Mouse (Mus musculus) MEL (cell line): ENCODE measurements around the gene Lrrc7. TPM values are rescaled to one million over a fixed set of nuclear protein-coding genes. Genes with fewer than 3 reads are reported as not detected.

Experiments used
- DNase-seq: peaks from one replicate; pipeline ENCODE4 v3.0.0; 2011; ENCODE audit warnings: low read depth, low spot score
- H3K27ac ChIP-seq: 2 replicates; pipeline ENCODE4 v1.5.1; 2012; ENCODE audit warnings: low read depth, mild to moderate bottlenecking, control low read depth, low read length, moderate library complexity; ENCODE audit not compliant: control insufficient read depth
- H3K27me3 ChIP-seq, 2 experiments: fragments of 150-350 bp in 1 of 2; sonication (generic) in 1 of 2; 2 replicates each; pipeline ENCODE4 v1.6.1; 2012; ENCODE audit warnings: low read length in 2 of 2, mild to moderate bottlenecking in 2 of 2, improper control_type of control experiment in 1 of 2, moderate library complexity in 1 of 2; ENCODE audit not compliant: insufficient read depth in 2 of 2, control insufficient read depth in 1 of 2
- H3K36me3 ChIP-seq, 2 experiments: 2 replicates each; pipeline ENCODE4 v1.6.1; 2012 to 2014; ENCODE audit warnings: low read length in 2 of 2, improper control_type of control experiment in 1 of 2, inconsistent platforms in 1 of 2, mild to moderate bottlenecking in 1 of 2; ENCODE audit not compliant: insufficient read depth in 2 of 2, control insufficient read depth in 1 of 2
- H3K4me1 ChIP-seq, 2 experiments: fragments of 150-350 bp in 1 of 2; sonication (generic) in 1 of 2; 2 replicates each; pipeline ENCODE4 v1.6.1; 2012; ENCODE audit warnings: low read length in 2 of 2, improper control_type of control experiment in 1 of 2, mild to moderate bottlenecking in 1 of 2; ENCODE audit not compliant: insufficient read depth in 2 of 2, control insufficient read depth in 1 of 2
- H3K4me3 ChIP-seq, 2 experiments: fragments of 150-350 bp in 1 of 2; sonication (generic) in 1 of 2; 2 replicates each; pipeline ENCODE4 v1.5.1; 2012; ENCODE audit warnings: low read depth in 2 of 2, low read length in 2 of 2, mild to moderate bottlenecking in 2 of 2, moderate library complexity in 2 of 2, control low read depth in 1 of 2, improper control_type of control experiment in 1 of 2; ENCODE audit not compliant: control insufficient read depth in 1 of 2, insufficient read depth in 1 of 2
- H3K79me2 ChIP-seq: 2 replicates; pipeline ENCODE4 v1.6.1; 2012; ENCODE audit warnings: mild to moderate bottlenecking, low read length, moderate library complexity; ENCODE audit not compliant: control insufficient read depth, poor library complexity, insufficient read depth
- H3K9ac ChIP-seq: 2 replicates; pipeline ENCODE4 v1.6.1; 2012; ENCODE audit warnings: low read depth, mild to moderate bottlenecking, control low read depth, low read length, moderate library complexity; ENCODE audit not compliant: control insufficient read depth, poor library complexity, severe bottlenecking
- H3K9me3 ChIP-seq: fragments of 150-350 bp; sonication (generic); replicated peaks from 2 replicates; pipeline ENCODE4 v1.6.1; 2012; ENCODE audit warnings: mild to moderate bottlenecking, low read length, improper control_type of control experiment, moderate library complexity; ENCODE audit not compliant: insufficient read depth
- CHD1 ChIP-seq: IDR thresholded peaks from 2 replicates; pipeline ENCODE4 v1.6.1; 2012; ENCODE audit warnings: low read depth, mild to moderate bottlenecking, inconsistent platforms, low read length, improper control_type of control experiment
- CHD2 ChIP-seq: IDR thresholded peaks from 2 replicates; pipeline ENCODE4 v1.6.1; 2011; ENCODE audit warnings: low read length, improper control_type of control experiment
- E2F4 ChIP-seq: IDR thresholded peaks from 2 replicates; pipeline ENCODE4 v1.6.1; 2011; ENCODE audit warnings: low read depth, low read length, improper control_type of control experiment, borderline replicate concordance
- ELF1 ChIP-seq: IDR thresholded peaks from 2 replicates; pipeline ENCODE4 v1.6.1; 2014; ENCODE audit warnings: low read depth, mild to moderate bottlenecking, inconsistent platforms, low read length, improper control_type of control experiment, moderate library complexity
- GABPA ChIP-seq: IDR thresholded peaks from 2 replicates; pipeline ENCODE4 v1.6.1; 2012; ENCODE audit warnings: low read depth, mild to moderate bottlenecking, inconsistent platforms, low read length, improper control_type of control experiment, moderate library complexity
- HCFC1 ChIP-seq: IDR thresholded peaks from 2 replicates; pipeline ENCODE4 v1.6.1; 2012; ENCODE audit warnings: low read depth, mild to moderate bottlenecking, inconsistent platforms, low read length, improper control_type of control experiment, moderate library complexity
- KAT2A ChIP-seq: conservative IDR thresholded peaks from 2 replicates; pipeline ENCODE4 v1.6.1; 2012; ENCODE audit warnings: low read depth, low read length, improper control_type of control experiment, inconsistent platforms
- MAX ChIP-seq: IDR thresholded peaks from 2 replicates; pipeline ENCODE4 v1.6.1; 2011; ENCODE audit warnings: low read length, improper control_type of control experiment
- MAZ ChIP-seq: IDR thresholded peaks from 2 replicates; pipeline ENCODE4 v1.6.1; 2012; ENCODE audit warnings: low read depth, mild to moderate bottlenecking, inconsistent platforms, low read length, improper control_type of control experiment
- MEF2A ChIP-seq: IDR thresholded peaks from 2 replicates; pipeline ENCODE4 v1.6.1; 2014; ENCODE audit warnings: low read depth, mild to moderate bottlenecking, inconsistent platforms, low read length, improper control_type of control experiment; ENCODE audit not compliant: poor library complexity, insufficient replicate concordance, severe bottlenecking; ENCODE audit errors: extremely low read depth
- MYB ChIP-seq: IDR thresholded peaks from 2 replicates; pipeline ENCODE4 v1.6.1; 2011; ENCODE audit warnings: mild to moderate bottlenecking, low read depth, low read length, improper control_type of control experiment
- NRF1 ChIP-seq: IDR thresholded peaks from 2 replicates; pipeline ENCODE4 v1.6.1; 2014; ENCODE audit warnings: low read depth, mild to moderate bottlenecking, inconsistent platforms, low read length, improper control_type of control experiment, moderate library complexity; ENCODE audit not compliant: poor library complexity, insufficient read depth, severe bottlenecking
- POLR2A ChIP-seq, 2 experiments: IDR thresholded peaks; 2 replicates each; pipeline ENCODE4 v1.6.1; 2011 to 2012; ENCODE audit warnings: low read length in 2 of 2, mild to moderate bottlenecking in 2 of 2, control low read depth in 1 of 2, improper control_type of control experiment in 1 of 2, low read depth in 1 of 2, moderate library complexity in 1 of 2; ENCODE audit not compliant: control insufficient read depth in 1 of 2, insufficient read depth in 1 of 2, poor library complexity in 1 of 2
- POLR2AphosphoS2 ChIP-seq: IDR thresholded peaks from 2 replicates; pipeline ENCODE4 v1.6.1; 2011; ENCODE audit warnings: low read length, improper control_type of control experiment
- RAD21 ChIP-seq: IDR thresholded peaks from 2 replicates; pipeline ENCODE4 v1.6.1; 2011; ENCODE audit warnings: mild to moderate bottlenecking, low read depth, low read length, improper control_type of control experiment
- RCOR1 ChIP-seq: IDR thresholded peaks from 2 replicates; pipeline ENCODE4 v1.6.1; 2012; ENCODE audit warnings: low read depth, mild to moderate bottlenecking, inconsistent platforms, low read length, improper control_type of control experiment
- TBP ChIP-seq: IDR thresholded peaks from 2 replicates; pipeline ENCODE4 v1.8.0; 2011; ENCODE audit warnings: low read depth, low read length, improper control_type of control experiment
- TCF12 ChIP-seq: IDR thresholded peaks from 2 replicates; pipeline ENCODE4 v1.6.1; 2014; ENCODE audit warnings: low read depth, mild to moderate bottlenecking, inconsistent platforms, low read length, improper control_type of control experiment, moderate library complexity
- UBTF ChIP-seq: IDR thresholded peaks from 2 replicates; pipeline ENCODE4 v1.6.1; 2012; ENCODE audit warnings: low read depth, mild to moderate bottlenecking, inconsistent platforms, low read length, improper control_type of control experiment, moderate library complexity, borderline replicate concordance; ENCODE audit not compliant: insufficient read depth
- USF1 ChIP-seq: IDR thresholded peaks from 2 replicates; pipeline ENCODE4 v1.6.1; 2014; ENCODE audit warnings: low read depth, mild to moderate bottlenecking, inconsistent platforms, low read length, improper control_type of control experiment, moderate library complexity
- ZKSCAN1 ChIP-seq: IDR thresholded peaks from 2 replicates; pipeline ENCODE4 v1.6.1; 2012; ENCODE audit warnings: low read depth, mild to moderate bottlenecking, inconsistent platforms, low read length, improper control_type of control experiment, moderate library complexity
- ZNF384 ChIP-seq: IDR thresholded peaks from 2 replicates; pipeline ENCODE4 v1.6.1; 2012; ENCODE audit warnings: low read depth, mild to moderate bottlenecking, inconsistent platforms, low read length, improper control_type of control experiment
- polyA plus RNA-seq, 2 experiments: library from polyadenylated mRNA; stranded (reverse) in 1 of 2; unstranded in 1 of 2; fragments of >175 nt in 1 of 2; fragments of >200 nt in 1 of 2; gene quantifications; 2 replicates each; pipeline versions ENCODE4 v1.2.1 to v1.2.4; 2012; ENCODE audit warnings: low replicate concordance in 2 of 2, low read depth in 1 of 2; ENCODE audit not compliant: insufficient read length in 2 of 2, insufficient read depth in 1 of 2, missing spikeins in 1 of 2
- total RNA-seq: library from RNA; depleted of rRNA; stranded (reverse); fragments of 300-350 nt; gene quantifications from 2 replicates; pipeline ENCODE4 v1.2.3, GENCODE M21; 2012

Gene Lrrc7
- total and polyA plus RNA-seq, 3 experiments, result not detected

DNA sequence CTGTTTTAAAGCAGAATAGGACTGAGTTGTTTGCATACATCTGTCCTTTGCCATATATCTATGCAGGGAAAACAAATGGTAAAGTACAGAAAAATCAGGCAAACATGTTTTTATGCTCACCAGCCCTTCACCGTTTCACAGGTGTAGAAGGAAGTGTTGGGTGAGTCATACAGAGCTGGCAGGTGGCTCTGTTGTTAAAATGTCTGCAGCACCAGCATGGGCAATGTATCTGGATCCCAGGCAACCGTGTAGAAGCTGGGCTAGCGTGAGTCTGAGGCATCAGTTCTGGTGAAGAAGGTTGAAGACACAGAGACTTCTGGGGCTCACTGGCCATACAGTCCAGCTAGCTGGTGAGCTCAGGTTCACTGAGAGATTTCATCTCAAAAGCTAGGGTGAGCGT is 468.1 kb downstream of the Lrrc7 start:
- Histone ChIP-seq H3K4me1 (no peaks in the 10 kb centered on the region), H3K27ac (no peak overlapping the region), H3K36me3 (no peaks in the 10 kb centered on the region)
- TF ChIP-seq RCOR1 (no peak), POLR2A (IDR thresholded peaks at IDR 0.05; ENCODE audit: control insufficient read depth in 1 of 2, insufficient read depth in 1 of 2, low read depth in 1 of 2, low read length in 2 of 2, poor library complexity in 1 of 2) (no peak), HCFC1 (no peak), RAD21 (no peak), KAT2A (no peak), ZNF384 (no peak), USF1 (no peak), CHD2 (no peak), MAZ (no peak), CHD1 (no peak), GABPA (no peak), UBTF (no peak), ELF1 (no peak), TCF12 (no peak), ZKSCAN1 (no peak), E2F4 (no peak), NRF1 (no peak)
- TF ChIP-seq, all 39 proteins: peak for 0
- Histone ChIP-seq H3K27me3 (no peaks in the 10 kb centered on the region; a peak in 2 of 4 replicates), H3K79me2 (no peaks in the 10 kb centered on the region), H3K9me3 (no peaks in the 10 kb centered on the region), H3K9ac (no peak overlapping the region), H3K4me3 (no peak overlapping the region)
- DNase-seq, result no peak

DNA sequence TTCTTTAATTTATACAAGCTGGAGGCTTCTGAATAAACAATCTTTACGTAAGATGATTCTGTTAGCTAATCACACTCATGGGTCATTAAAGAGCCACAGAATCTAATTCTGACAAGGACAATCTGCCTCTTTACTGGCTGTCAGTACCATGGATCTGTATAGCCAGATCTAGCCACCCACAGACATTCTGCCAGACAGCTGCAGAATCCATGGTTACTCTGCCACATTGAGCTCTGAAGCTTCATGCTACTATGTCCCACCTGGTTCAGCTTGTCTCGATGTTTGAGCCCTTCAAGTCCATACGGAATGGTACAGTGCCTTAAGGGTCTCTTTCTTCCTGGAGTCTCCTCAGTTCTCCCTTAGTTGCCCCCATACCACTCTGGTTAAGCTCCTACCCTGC is 470.4 kb downstream of the Lrrc7 start:
- TF ChIP-seq KAT2A, result no peak
- no peak for TF ChIP-seq MYB
- no peak for TF ChIP-seq E2F4
- no peak for TF ChIP-seq TBP
- no peak for TF ChIP-seq ELF1
- no peak for TF ChIP-seq MAX
- TF ChIP-seq POLR2AphosphoS2, result no peak
- TF ChIP-seq GABPA, result no peak
- TF ChIP-seq UBTF, result no peak
- no peak for TF ChIP-seq ZNF384
- TF ChIP-seq MEF2A, result no peak
- no peaks in the 10 kb centered on the region for H3K4me1 ChIP-seq

More for the DNA sequence above, 470.4 kb downstream of the Lrrc7 start:
- Histone ChIP-seq H3K36me3 (no peaks in the 10 kb centered on the region), H3K4me3 (no peak overlapping the region), H3K9me3 (no peaks in the 10 kb centered on the region), H3K9ac (no peak overlapping the region), H3K27me3 (no peaks in the 10 kb centered on the region; a peak in 2 of 4 replicates), H3K27ac (no peak overlapping the region), H3K79me2 (no peaks in the 10 kb centered on the region)
- DNase-seq, result no peak
